Mouse (Mus musculus): ENCODE data around the gene Prpf3.
A peak's percentile ranks its signal among the peaks of the same experiment; 100 is the strongest.
"Not testable (repeated sequence)": the region's sequence is repeated elsewhere in the genome, so short reads cannot be mapped to it uniquely, and the experiment has no call there.

The Prpf3 gene

DNA sequence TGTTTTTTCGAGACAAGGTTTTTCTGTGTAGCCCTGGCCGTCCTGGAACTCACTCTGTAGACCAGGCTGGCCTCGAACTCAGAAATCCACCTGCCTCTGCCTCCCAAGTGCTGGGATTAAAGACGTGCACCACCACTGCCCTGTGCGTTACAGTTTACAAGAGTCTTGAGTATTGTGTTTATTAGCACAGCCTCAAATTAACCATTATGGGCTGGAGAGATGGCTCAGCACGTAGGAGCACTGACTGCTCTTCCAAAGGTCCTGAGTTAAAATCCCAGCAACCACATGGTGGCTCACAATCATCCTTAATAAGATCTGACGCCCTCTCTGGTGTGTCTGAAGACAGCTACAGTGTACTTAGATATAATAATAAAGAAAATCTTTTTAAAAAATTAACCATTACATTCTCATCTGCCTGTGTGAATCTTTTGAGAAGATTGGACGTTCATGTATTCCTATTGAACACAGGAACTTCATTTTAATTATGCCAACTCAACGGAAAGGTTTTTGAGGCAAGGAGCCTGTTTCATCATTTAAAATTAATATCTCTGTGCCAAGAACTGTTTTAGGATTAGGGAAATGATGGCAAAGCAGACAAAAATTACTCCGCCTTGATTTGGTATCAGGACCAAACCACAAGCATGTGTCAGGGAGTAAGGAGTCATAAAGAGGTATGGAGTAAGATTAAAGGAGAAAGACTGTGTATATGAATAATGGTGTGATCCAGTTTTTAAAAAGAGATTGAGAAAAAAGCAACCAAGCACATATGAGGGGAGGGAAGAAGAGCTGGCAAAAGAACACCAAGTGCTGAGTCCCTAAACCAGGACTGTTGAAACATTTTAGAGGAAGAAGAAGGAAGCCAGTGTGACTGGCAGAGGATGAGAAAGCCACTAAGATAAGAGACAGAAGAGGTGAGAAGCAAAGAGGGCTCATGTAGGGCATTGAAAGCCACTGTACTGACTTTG, 35.4 kb downstream of the Prpf3 start:
- no peak for DNase-seq (ENCODE audit: low read depth, low spot score)

DNA sequence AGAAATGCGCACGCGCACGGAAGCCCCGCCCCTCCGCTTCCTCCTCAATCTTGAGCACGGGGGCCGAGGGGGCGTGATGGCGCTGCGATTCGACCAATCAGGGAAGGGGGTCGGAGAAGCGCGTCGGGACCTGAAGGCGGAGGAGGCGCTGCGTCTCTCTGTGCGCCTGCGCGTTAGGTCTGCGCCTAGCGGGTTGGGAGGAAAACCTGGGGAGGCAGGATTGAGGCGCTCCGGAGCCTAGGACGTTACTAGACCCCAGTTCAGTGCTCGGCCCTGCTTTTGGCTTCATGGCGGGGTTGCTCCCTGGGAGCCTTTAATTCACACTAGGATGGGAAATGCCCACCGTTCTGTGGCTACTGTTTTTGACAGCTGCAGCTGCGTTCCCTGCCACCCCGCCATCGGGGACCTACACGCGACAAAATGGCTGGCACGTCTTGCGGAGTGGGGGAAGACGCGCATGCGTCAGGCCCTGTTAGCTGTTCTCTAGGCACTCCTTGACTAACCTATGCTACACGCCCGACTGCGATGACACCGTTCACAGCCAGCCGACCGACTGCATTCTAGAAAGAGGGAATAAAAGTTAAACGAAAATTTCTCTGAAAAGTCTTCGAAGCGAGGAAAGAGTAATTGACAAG, 36.2 kb downstream of the Prpf3 start:
- peak; percentile 100 for DNase-seq (ENCODE audit: low read depth, low spot score)

- DNase-seq (ENCODE audit: low read depth, low spot score): peak; percentile 88
These were observed 37.0 kb downstream of the Prpf3 start, which contains the start of gene Rprd2 for GRCm38 (mm10) chr3:95818571-95819288. Gene Rprd2, minus strand, starts transcription at chr3:95818863.

DNA sequence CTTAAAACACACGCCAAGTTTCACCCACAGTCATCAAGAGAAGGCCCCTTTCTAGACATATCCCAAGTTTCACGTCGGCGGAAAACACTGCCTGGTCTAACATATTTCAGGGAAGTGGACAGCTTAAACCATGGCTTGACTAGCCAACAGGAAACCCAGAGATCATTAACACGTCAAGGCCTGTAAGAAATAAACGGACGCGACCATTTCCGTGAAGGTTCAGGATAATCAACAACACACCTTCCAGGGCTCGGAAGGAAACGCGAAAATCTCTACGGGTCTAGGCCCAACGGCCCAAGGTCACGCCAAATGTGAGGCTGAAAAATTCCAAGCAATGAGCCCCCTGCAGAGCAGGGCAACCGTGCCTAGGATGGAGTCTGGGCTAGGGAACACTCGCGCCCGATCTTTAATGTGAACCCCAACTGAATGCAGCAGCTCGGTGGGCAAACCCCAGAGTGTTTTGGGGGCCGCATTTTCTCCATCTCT, 37.6 kb downstream of the Prpf3 start:
- DNase-seq (ENCODE audit: low read depth, low spot score): peak; percentile 84

- no peak for DNase-seq (ENCODE audit: low read depth, low spot score)
These were observed 39.0 kb downstream of the Prpf3 start for GRCm38 (mm10) chr3:95816681-95817080.

- DNase-seq (ENCODE audit: low read depth, low spot score): no peak
These were observed 47.3 kb downstream of the Prpf3 start for GRCm38 (mm10) chr3:95808384-95808783.

- DNase-seq (ENCODE audit: low read depth, low spot score): not testable (repeated sequence)
These were observed 48.1 kb downstream of the Prpf3 start for GRCm38 (mm10) chr3:95807630-95808029.

DNA sequence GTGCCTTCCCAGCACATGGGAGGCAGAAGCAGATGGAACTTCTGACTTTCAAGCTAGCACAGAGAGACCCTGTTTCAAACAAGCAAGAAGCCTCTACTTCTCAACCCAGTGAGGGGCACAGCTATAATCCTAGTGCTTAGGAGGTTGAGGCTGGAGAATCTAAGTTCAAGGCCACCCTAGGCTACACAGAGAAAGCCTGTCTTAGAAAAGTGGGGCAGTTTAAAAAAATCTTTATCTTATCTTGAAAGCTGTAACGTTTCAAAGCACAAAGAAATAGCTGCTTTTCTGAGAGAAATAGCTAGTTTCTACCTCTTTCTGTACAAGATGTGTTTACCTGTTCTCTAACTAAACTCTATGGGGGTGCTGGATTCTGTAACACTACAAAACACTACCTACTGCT, 49.0 kb downstream of the Prpf3 start:
- no peak for DNase-seq (ENCODE audit: low read depth, low spot score)

DNA sequence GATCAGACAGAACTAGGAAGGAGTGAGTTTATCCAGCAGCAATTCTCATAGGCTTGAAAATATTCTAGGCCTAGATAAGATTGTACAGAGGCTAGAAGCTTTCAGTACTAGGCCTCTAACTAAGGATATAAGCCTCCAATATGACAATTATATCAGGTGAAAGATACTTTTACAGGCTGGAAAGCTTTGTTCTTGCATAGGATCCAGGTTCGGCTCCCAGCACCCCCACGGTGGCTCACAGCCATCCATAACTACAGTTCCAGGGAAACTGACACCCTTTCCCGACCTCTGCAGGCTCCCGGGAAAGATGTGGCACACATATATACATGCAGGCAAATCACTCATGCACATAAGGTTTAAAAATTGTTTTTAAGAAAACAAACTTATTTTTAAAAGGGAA, 51.8 kb downstream of the Prpf3 start:
- no peak for DNase-seq (ENCODE audit: low read depth, low spot score)

DNA sequence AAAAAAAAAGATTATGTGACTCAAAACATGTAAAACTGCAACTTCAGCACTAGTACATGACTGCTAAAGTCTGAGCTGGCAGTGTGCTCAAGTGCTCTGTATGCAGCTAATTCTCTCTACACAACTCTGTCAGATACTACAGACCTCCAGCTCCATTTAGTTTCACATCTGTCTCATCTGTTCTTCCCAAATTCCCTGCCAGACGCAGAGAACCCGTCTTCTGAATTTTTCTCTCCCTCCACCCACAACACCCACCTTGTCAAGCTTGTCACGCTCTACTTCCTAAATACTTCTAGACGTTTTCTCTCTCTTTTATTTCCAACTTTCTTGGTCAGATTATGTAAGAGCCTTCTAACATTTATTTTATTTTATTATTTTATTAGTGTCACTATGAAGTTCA, 56.9 kb downstream of the Prpf3 start:
- no peak for DNase-seq (ENCODE audit: low read depth, low spot score)

DNA sequence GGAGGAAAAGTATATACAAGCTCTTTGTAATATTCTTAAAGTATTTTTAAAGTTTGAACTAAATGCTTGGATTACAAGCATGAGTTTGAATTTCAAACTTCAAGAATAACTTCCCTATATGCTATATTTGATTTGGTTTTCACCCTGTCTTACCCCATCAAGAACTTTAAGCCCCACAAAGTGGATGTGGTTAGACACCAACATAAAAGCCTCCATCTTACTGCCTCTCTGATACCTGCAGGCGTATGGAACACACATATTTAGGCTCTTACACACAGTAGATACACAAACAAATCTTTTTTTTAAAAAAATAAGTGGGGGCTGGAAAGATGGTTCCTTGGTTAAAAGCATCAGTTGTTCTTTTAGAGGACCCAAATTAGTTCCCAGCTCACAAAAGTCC, 61.4 kb downstream of the Prpf3 start:
- no peak for DNase-seq (ENCODE audit: low read depth, low spot score)

- DNase-seq (ENCODE audit: low read depth, low spot score): no peak
These were observed 62.0 kb downstream of the Prpf3 start for GRCm38 (mm10) chr3:95793662-95794061.

DNA sequence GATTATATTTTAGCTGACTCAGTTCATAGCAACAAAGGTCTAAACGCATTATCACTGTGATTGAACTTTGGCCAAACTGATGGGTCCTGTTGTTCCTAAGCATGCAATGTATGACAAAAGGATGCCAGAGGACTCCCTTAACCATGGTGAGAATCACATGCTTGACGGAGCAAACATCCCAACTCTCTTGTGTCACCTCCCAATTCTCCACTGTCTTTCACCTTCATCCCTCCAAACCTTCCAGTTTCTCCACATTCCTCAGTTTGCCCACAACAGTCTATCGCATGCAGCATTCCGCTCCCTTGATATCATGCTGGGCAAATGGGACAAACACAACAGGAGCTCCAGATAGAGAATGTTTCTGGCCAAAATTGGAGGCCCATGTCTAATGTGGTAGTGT, 70.2 kb downstream of the Prpf3 start:
- DNase-seq (ENCODE audit: low read depth, low spot score): peak; percentile 16

All from ZHBTc4 (cell line).